Mouse (Mus musculus): ENCODE results near the gene Slc22a6.

The Slc22a6 gene

GRCm38 (mm10) chr19:8617904-8618303 is at the start of gene Slc22a6:
Gene Slc22a6, plus strand, starts transcription at chr19:8618039.
- DNase-seq (ENCODE audit: low read depth, low spot score): no peak

- DNase-seq (ENCODE audit: low read depth, low spot score): no peak
Measured at GRCm38 (mm10) chr19:8569453-8569863, 48.4 kb upstream of the Slc22a6 start.

GRCm38 (mm10) chr19:8570341-8571040 is 47.3 kb upstream of the Slc22a6 start:
- no peak for DNase-seq (ENCODE audit: low read depth, low spot score)

DNA sequence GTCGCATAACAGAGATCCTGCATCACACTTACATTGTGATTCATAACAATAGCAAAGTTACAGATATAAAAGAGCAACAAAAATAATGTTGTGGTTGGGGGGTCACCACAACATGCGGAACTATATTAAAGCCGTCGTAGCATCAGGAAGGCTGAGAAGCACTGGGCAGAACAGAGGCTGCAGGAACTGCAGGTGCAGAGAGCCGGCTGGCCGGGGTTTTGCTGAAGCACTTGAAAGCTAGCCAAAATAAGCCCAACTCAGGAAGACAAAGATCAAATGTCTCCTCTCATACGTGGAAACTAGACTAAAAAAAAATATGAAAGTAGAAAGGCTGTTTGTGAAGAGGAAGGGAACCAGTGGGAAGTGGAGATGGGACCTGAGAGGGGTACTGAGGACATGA is 46.1 kb upstream of the Slc22a6 start:
- no peak for DNase-seq (ENCODE audit: low read depth, low spot score)

- no peak for DNase-seq (ENCODE audit: low read depth, low spot score)
Measured at GRCm38 (mm10) chr19:8572485-8572884, 45.4 kb upstream of the Slc22a6 start.

- no peak for DNase-seq (ENCODE audit: low read depth, low spot score)
Measured at GRCm38 (mm10) chr19:8577432-8577831, 40.4 kb upstream of the Slc22a6 start.

- DNase-seq (ENCODE audit: low read depth, low spot score): peak; percentile 85
Measured at GRCm38 (mm10) chr19:8578293-8578969, 39.4 kb upstream of the Slc22a6 start.

- DNase-seq (ENCODE audit: low read depth, low spot score): peak; percentile 62
Measured at GRCm38 (mm10) chr19:8578970-8579342, 38.9 kb upstream of the Slc22a6 start.

- no peak for DNase-seq (ENCODE audit: low read depth, low spot score)
Measured at GRCm38 (mm10) chr19:8585298-8585697, 32.5 kb upstream of the Slc22a6 start.

GRCm38 (mm10) chr19:8585899-8586298 is 31.9 kb upstream of the Slc22a6 start:
- no peak for DNase-seq (ENCODE audit: low read depth, low spot score)

- DNase-seq (ENCODE audit: low read depth, low spot score): peak; percentile 66
Measured at GRCm38 (mm10) chr19:8586350-8586749, 31.5 kb upstream of the Slc22a6 start.

- DNase-seq (ENCODE audit: low read depth, low spot score): no peak
Measured at GRCm38 (mm10) chr19:8587315-8587714, 30.5 kb upstream of the Slc22a6 start.

DNA sequence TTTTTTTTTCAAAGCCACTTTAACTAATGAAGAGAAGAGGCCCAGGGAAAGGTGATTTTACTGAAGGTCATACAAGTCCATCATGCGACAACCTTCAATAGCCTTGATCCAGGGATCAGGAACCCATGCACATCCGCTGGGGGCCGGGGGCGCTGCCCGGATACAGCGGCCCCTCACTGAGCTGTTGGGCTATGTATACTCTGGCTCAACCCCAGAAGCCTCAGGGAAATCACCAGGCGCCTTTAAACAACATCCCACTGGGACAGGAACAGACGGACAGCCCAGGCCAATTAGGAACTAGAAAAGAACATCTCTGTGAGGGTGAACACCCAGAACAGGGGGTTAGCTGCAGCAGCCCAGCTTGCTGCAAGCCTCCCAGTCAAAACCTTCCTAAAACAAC is 26.9 kb upstream of the Slc22a6 start, which contains the start of gene Slc22a8:
Slc22a8 (plus strand) TSS at position 301 of the 400 bp plus-strand sequence.
- DNase-seq (ENCODE audit: low read depth, low spot score): no peak

DNA sequence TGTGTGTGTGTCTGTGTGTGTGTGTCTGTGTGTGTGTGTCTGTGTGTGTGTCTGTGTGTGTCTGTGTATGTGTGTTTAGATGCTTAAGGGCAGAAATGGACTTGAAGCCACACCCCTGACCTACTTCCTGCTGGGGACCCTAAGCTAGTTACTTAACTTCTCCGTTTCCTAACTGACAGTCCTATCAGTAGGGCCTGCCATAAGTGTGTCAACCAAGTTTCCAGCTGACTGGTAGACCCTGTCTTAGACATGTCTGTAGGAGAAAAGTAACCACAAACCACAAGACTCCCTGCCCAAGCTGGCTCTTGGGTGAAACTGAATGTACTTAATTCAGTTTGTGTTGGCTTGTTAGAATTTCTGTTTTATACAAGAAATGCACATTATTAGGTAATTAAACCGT is 25.7 kb upstream of the Slc22a6 start:
- no peak for DNase-seq (ENCODE audit: low read depth, low spot score)

- no peak for DNase-seq (ENCODE audit: low read depth, low spot score)
Measured at GRCm38 (mm10) chr19:8592873-8593408, 24.9 kb upstream of the Slc22a6 start.

- DNase-seq (ENCODE audit: low read depth, low spot score): no peak
Measured at GRCm38 (mm10) chr19:8593833-8594232, 24.0 kb upstream of the Slc22a6 start.

GRCm38 (mm10) chr19:8594518-8594917 is 23.3 kb upstream of the Slc22a6 start:
- no peak for DNase-seq (ENCODE audit: low read depth, low spot score)

GRCm38 (mm10) chr19:8597269-8597668 is 20.6 kb upstream of the Slc22a6 start:
- no peak for DNase-seq (ENCODE audit: low read depth, low spot score)

DNA sequence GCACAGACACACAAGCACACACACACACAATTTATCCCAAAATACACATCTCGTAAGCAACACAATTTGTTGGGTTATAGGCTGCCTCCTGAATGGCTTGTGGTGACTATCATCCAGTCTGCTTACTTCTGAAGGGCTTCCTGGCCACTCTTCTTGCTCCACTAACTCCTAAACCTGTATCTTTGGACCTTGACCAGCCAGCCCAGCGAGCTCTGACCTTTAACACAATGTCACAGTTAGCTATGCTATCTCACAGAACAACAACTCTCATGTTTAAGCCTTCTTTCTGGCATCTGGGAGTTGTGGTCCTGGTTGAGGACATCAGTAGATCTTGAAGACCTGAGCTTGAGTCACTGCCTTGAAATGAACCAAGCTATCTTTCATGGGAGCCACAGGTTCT is 18.6 kb upstream of the Slc22a6 start:
- DNase-seq (ENCODE audit: low read depth, low spot score): no peak

GRCm38 (mm10) chr19:8601922-8602321 is 15.9 kb upstream of the Slc22a6 start:
- DNase-seq (ENCODE audit: low read depth, low spot score): no peak

DNA sequence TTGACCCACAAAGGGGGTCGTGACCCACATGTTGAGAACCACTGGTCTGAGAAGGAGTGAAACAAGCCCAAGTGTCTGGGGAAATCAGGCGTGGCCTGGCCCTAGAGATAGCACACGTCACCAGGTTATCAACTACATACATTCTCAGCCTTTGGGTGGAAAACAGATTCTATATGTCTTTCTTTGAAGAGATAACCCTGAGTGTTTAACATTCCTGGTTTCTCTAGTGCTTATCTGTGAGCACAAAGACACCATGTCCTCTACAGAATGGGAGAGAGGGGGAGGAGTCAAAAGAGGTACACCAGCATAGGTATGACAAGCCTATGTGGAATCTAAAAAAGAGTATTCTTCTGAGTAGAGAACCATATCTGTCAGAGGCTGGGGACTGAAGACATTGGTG is 14.9 kb upstream of the Slc22a6 start:
- DNase-seq (ENCODE audit: low read depth, low spot score): no peak

DNA sequence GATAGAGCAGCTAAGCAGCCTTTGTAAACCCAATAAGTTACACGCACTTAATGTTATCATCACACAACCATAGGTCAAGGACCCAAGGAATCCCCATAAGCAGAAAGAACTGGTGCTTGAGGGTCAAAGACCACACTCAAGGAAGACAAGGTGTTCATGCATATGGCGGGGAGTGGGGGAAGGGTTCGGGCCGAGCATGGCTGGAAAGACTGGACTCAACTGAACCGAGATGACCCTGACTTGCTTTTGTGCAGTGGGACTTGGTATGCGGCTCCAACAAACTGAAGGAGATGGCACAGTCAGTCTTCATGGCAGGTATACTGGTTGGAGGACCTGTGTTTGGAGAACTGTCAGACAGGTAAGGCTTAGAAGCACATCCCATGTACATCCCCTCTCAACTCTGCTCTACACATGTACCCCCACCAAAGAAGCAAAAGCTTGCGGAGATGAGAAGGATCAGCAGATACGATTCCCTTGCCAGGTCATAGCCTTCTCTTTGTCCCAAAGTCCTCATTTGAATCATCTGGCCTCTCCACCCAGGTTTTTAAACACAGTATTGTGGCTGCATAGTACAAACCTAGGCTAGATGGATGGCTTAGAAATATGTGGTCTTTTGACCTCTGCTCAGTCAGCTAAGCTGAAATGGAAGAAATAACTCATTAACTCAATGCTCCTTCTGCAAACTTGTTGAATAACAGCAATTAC is 13.2 kb upstream of the Slc22a6 start:
- no peak for DNase-seq (ENCODE audit: low read depth, low spot score)

DNA sequence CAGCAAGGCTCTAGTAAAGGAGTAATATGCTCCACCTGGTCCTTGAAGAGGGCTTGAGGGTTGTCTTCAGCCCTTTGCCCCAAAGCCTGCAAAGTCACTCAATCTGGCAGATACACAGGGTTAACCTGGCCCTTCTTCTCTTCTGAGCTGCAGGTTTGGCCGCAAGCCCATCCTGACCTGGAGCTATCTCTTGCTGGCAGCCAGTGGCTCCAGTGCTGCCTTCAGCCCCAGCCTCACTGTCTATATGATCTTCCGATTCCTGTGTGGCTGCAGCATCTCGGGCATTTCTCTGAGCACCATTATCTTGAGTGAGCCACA is 12.6 kb upstream of the Slc22a6 start:
- no peak for DNase-seq (ENCODE audit: low read depth, low spot score)
